Mouse (Mus musculus) frontal cortex, postnatal 25 days (tissue): ENCODE measurements at regions not wholly inside any gene's neighbourhood (a gene's known extent, or its start where the extent isn't known, plus 50 kb on each side); places are given as distances from the start of the nearest gene placed in this dataset.
"Not testable (repeated sequence)": the region's sequence is repeated elsewhere in the genome, so short reads cannot be mapped to it uniquely, and the experiment has no call there.

Source experiments
- DNase-seq, 2 experiments: peaks; one replicate each; pipeline ENCODE4 v3.0.0; 2022; ENCODE audit warnings: low spot score in 2 of 2

GRCm38 (mm10) chr12:77526581-77526980 is 288.7 kb downstream of the Fut8 start:
- not testable (repeated sequence) for DNase-seq

GRCm38 (mm10) chr12:77527499-77527898 is 289.6 kb downstream of the Fut8 start:
- no peak for DNase-seq

- DNase-seq, result no peak
Observed at GRCm38 (mm10) chr12:77527953-77528865, 290.3 kb downstream of the Fut8 start.

GRCm38 (mm10) chr12:77528868-77529271 is 290.9 kb downstream of the Fut8 start:
- DNase-seq, result no peak

- no peak for DNase-seq
Observed at GRCm38 (mm10) chr12:77529414-77529813, 291.5 kb downstream of the Fut8 start.

DNA sequence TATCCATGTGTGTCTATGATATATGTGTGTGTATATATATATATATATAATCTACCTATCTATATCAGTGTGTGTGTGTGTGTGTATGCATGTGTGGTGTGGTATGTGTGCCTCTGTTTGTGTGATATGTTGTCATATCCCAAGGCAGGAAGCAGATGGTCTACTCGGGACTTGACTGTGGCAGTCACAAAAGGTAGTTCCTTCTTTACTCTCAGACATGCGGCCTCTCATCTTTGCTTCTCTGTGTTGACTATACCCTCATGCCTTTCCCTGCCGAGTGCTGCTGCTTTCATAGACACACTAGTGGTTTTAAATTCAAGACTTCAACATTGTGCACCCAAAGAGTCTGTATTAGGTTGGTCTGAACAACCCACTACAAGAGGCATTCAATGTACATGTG is 292.0 kb downstream of the Fut8 start:
- no peak for DNase-seq

DNA sequence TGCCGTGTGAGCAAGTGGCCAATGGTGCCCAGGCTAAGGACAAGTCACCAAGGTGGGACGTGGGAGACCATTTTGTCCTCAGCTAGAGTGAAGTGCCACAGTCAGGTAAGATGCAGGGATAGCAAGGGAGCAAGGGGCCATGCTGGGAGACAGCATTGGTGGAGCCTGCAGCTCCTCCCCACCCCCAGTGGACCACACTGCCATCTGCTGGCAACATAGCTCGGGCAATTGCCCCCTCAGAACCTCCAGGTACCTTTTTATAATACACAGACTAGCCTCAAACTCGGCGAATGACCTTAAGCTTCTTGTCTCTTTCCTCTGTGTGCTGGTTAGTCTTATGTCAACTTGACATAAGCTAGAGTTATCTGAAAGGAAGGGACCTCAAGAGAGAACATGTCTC is 293.4 kb downstream of the Fut8 start:
- no peak for DNase-seq

DNA sequence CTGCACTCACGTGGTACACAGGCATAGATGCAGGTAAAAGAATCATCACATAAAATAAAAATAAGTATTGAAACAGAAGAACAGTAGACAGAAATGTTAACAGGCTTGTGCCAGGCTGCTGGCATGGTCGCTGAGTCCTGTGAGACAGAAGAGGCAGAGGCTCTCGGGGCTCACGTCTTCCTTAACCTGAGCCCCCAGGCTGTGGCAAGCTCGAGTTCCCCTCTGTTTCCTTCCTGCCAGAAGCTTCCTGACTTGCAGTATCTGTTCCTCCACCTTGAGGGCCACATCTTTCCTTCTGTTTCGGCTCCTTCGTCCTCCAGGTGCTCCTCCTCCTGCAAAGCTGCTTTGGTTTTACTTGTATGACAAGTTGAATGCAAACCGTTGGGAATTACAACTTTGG is 294.6 kb downstream of the Fut8 start:
- no peak for DNase-seq

- no peak for DNase-seq
Observed at GRCm38 (mm10) chr12:77533606-77534005, 295.7 kb downstream of the Fut8 start.

- DNase-seq, result no peak
Observed at GRCm38 (mm10) chr12:77534079-77534478, 296.2 kb downstream of the Fut8 start.

GRCm38 (mm10) chr12:77535147-77535546 is 297.2 kb downstream of the Fut8 start:
- no peak for DNase-seq

- DNase-seq, result no peak
Observed at GRCm38 (mm10) chr12:77537139-77537848, 299.4 kb downstream of the Fut8 start.

DNA sequence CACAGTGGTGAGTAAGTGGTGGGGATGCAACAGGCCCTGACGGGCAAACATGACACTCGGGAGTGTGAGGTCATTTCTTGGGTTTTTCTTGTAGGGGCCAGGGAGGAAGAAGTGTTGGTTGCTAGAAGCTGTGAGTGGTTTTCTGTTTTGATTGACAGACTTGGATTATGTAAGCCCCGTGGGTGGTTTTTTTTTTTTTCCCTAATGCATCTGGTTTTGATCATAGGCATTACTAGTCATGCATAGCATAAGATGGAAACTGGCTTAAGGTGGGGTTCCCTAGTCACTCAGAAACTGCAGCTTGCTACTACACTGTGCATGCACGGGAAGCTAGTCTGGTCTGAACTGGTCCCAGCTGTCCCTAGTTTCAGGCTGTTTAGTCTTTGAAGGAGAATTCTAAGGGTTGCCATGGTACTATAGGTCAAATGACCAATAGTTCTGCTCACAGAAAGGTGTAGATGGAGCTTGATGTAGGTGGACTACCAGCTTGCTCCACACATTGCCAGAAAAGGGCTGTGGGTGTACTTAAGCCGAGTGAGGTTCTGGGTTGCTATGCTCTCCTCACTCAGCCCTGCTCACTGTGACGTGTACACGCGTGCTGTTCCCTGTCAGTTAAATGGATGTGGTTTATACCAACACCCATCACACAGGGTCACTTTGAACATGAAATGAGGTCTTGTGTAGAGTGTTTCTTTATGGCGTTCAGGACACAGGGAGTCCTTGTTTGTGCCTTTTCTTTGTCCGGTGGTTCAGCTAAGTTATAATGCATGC is 301.9 kb downstream of the Fut8 start:
- DNase-seq, result no peak

- DNase-seq, result no peak
Observed at GRCm38 (mm10) chr12:77541051-77541765, 303.3 kb downstream of the Fut8 start.

DNA sequence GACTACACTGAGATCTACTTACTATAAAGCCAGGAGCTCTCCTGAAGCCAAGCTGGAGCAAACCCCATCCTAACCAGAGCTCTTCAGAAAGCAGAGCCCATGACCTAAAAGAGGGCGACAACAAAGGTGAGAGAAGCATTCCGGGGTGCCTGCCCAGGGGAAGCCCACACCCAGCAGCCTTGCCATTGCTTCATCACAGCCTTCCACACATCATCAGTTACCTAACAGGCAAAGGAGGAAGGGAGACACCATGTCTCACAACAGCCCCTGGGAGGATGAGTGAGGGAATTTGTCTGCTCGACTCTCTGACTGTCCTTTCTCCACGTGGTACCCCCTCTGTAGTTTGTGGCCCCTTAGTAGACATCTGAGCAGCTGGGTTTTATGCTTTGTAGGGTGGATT is 303.9 kb downstream of the Fut8 start:
- no peak for DNase-seq

GRCm38 (mm10) chr12:77543651-77544050 is 305.7 kb downstream of the Fut8 start:
- no peak for DNase-seq

- no peak for DNase-seq
Observed at GRCm38 (mm10) chr12:77546165-77546564, 308.2 kb downstream of the Fut8 start.

GRCm38 (mm10) chr12:77568286-77568685 is 330.4 kb downstream of the Fut8 start:
- peak; percentile 12 to 18 for DNase-seq

GRCm38 (mm10) chr12:77570501-77570900 is 332.6 kb downstream of the Fut8 start:
- no peak for DNase-seq

GRCm38 (mm10) chr12:77571071-77571470 is 333.1 kb downstream of the Fut8 start:
- DNase-seq, result no peak

DNA sequence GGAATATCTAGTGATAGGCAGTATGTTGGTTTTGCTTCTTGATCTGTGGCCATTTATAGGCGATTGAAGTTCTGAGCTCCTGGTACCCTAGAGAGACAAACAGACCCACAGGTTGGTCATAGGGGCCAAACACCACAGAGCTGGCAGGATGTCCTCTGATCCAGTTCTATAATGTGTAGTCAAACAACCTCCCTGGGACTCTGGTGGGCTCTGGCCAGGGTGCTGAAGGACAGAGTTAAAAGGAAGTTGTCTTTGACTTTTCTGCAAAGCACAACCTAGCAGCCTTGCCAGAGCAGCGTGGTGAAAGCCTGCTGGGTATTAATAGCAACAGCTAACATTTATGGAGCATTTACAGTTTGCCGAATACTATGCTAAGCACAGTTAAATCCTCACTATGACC is 337.1 kb downstream of the Fut8 start:
- DNase-seq, result no peak

DNA sequence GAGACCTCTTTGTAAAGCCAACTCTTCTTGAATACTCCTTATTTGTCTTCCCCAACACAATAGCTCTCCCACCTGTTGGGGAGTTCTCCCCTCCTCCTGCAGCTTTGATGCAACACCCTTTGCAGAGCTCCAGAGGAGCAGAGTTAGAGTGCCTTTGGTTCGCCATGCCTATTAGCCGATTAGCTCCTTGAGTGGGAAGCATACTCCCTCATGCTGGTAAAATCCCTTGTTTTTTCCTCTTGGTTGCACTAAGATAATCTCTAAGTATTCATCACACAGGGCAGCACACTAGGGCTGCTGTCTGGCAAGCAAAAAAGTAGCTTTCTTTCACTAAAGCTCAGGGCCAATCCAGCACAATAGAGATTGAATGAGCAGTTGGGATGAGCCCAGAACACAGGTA is 350.4 kb downstream of the Fut8 start:
- DNase-seq, result no peak
